Mouse (Mus musculus): ENCODE measurements around the gene Eaf1. TPM values are rescaled to one million over a fixed set of nuclear protein-coding genes. Genes with fewer than 3 reads are reported as not detected.
"Not testable (repeated sequence)": the region's sequence is repeated elsewhere in the genome, so short reads cannot be mapped to it uniquely, and the experiment has no call there.

The Eaf1 gene
- polyA plus RNA-seq (2016; fragmentation: Nextera tagmentation; extraction: Ambion mirVana): 19.3 and 25.1 TPM in 2 replicates

- H3K27ac ChIP-seq: peak within 1 kb of the TSS; percentile 96
- no peaks in the 10 kb centered on the region for H3K27me3 ChIP-seq (ENCODE audit: insufficient read depth, poor library complexity, severe bottlenecking)
- H3K36me3 ChIP-seq: peaks cover 55% of the 10 kb centered on the region
- DNase-seq (ENCODE audit: low spot score): no peak
- peak within 1 kb of the TSS; percentile 76 for H3K4me3 ChIP-seq
- H3K4me1 ChIP-seq (replicated peaks): peaks cover 27% of the 10 kb centered on the region
- H3K9me3 ChIP-seq: no peaks in the 10 kb centered on the region
- WGBS: 1% methylated on average over 37 of the region's 37 CpGs
Observed at GRCm38 (mm10) chr14:31494349-31494974, at the start of gene Eaf1. Gene Eaf1, plus strand, starts transcription at chr14:31494399.

DNA sequence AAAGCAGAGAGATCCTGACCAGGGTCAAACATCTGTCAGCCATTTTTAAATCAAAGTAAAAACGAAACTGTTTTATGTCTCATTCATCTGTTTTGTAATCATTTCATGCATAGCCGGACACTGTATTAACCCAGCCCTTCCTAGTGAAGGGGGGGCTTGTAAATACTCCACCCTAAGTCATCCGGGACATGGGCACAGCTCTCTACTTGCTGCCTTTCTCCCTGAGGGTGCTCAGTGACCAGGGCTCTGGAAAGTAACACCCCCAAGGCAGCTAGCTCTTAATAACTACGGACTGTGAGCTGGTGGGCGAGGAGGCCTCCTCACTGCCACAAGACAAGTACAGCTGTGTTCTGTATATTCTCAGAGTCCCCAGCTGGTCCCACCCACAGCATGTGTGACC, 45.2 kb upstream of the Eaf1 start:
- Histone ChIP-seq H3K9me3 (no peaks in the 10 kb centered on the region), H3K27me3 (ENCODE audit: insufficient read depth, poor library complexity, severe bottlenecking) (no peaks in the 10 kb centered on the region)
- WGBS: 75% methylated on average over 5 of the region's 5 CpGs

DNA sequence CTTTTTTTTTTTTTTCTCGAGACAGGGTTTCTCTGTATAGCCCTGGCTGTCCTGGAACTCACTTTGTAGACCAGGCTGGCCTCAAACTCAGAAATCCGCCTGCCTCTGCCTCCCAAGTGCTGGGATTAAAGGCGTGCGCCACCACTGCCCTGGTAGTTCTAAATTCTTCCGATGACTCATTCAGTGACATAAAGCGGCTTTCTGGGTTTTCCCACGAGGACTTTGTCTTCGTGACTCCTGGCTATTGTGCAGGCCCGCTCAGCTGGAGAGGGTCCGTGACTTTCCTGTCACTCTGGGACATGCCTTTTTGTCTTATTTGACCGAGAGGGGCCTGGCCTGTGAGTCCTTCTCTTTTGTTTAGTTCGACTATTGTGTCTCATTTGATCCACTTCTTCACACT, 40.3 kb upstream of the Eaf1 start:
- not testable (repeated sequence) for DNase-seq (ENCODE audit: low spot score); H3K4me3 ChIP-seq; H3K27ac ChIP-seq; H3K9me3 ChIP-seq; H3K27me3 ChIP-seq (ENCODE audit: insufficient read depth, poor library complexity, severe bottlenecking); H3K36me3 ChIP-seq; H3K4me1 ChIP-seq (replicated peaks)
- WGBS: 51% methylated on average over 12 of the region's 12 CpGs

More for the DNA sequence above, 45.2 kb upstream of the Eaf1 start:
- no peak for DNase-seq (ENCODE audit: low spot score)
- Histone ChIP-seq H3K36me3 (no peaks in the 10 kb centered on the region), H3K4me1 (replicated peaks) (no peaks in the 10 kb centered on the region), H3K4me3 (no peak overlapping the region), H3K27ac (no peak overlapping the region)

DNA sequence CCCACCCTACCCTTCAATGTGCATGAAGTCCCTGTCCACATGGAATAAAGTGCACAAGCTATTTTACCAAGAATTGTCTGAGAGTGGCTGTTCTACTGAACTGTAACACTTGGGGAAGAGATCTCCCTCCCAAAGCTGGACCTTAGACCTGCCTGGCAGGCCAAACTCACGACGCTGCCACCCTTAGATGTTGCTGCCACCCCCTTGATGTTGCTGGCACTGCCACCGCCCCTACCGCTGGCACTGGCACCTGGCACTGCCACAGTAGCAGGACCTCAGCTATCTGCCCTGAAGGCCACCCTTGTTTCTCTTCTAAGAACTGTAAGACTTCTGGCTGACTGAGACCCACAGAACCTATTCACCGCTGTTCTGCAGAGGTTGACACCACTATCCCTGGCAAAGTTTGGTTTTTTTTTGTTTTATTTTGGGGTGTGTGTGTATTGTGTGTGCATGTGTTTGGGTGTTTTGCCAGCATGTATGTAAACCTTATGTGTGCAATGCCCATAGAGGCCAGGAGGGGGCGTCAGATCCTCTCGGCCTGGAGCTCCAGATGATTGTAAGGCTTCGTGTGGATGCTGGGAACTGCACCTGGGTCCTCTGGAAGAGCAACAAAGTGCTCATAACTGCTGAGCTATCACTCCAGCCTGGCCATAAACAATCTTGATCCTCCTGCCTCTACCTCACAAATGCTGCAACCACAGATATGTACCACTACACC, 39.2 kb upstream of the Eaf1 start:
- 84% methylated on average over 8 of the region's 8 CpGs for WGBS
- no peak overlapping the region for H3K4me3 ChIP-seq
- 0 out of 2 replicates have a peak, but pooled peaks cover 6% of the 10 kb centered on the region for H3K4me1 ChIP-seq (replicated peaks)
- no peak overlapping the region for H3K27ac ChIP-seq
- no peaks in the 10 kb centered on the region for H3K9me3 ChIP-seq
- H3K36me3 ChIP-seq: no peaks in the 10 kb centered on the region
- DNase-seq (ENCODE audit: low spot score): no peak
- H3K27me3 ChIP-seq (ENCODE audit: insufficient read depth, poor library complexity, severe bottlenecking): no peaks in the 10 kb centered on the region

DNA sequence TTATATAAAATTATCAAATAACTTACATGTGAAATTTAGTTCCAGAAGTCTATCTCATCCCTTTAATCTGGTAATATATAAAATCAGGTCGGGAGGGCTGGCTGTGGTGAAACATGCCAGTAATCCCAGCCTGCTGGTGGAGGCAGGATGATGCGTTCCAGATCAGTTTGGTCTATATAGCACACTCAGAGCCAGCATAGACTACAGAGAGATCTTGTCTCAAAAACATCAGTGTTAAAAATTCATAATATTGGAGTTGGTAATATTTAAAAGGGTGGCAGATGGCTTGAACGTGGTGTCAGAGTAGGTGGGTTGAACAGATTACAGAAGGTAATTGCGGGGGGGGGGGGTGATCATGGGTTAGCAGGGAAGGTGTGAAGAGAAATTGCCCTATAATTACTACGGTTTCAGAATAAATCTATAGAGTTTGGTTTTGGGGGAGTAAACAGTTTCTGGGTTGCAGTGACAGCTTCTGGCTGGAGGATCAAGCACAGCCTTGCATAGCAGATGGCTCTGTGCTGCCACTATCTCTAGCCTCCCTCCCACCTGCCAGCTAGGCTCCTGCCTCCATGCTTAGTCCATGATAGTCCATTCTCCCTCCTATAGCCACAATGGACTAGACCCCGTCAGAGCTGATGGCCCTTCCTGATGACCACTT, 38.0 kb upstream of the Eaf1 start:
- WGBS: 89% methylated on average over 6 of the region's 6 CpGs
- Histone ChIP-seq H3K36me3 (no peaks in the 10 kb centered on the region), H3K9me3 (no peaks in the 10 kb centered on the region), H3K4me1 (replicated peaks) (0 out of 2 replicates have a peak, but pooled peaks cover 6% of the 10 kb centered on the region), H3K4me3 (no peak overlapping the region), H3K27me3 (ENCODE audit: insufficient read depth, poor library complexity, severe bottlenecking) (no peaks in the 10 kb centered on the region), H3K27ac (no peak overlapping the region)
- no peak for DNase-seq (ENCODE audit: low spot score)

GRCm38 (mm10) chr14:31458006-31458405, 36.2 kb upstream of the Eaf1 start:
- no peak overlapping the region for H3K4me3 ChIP-seq
- H3K27ac ChIP-seq: no peak overlapping the region
- H3K9me3 ChIP-seq: no peaks in the 10 kb centered on the region
- no peak for DNase-seq (ENCODE audit: low spot score)
- H3K27me3 ChIP-seq (ENCODE audit: insufficient read depth, poor library complexity, severe bottlenecking): no peaks in the 10 kb centered on the region
- H3K4me1 ChIP-seq (replicated peaks): 0 out of 2 replicates have a peak, but pooled peaks cover 6% of the 10 kb centered on the region
- H3K36me3 ChIP-seq: no peaks in the 10 kb centered on the region
- WGBS: 91% methylated on average over 12 of the region's 12 CpGs

DNA sequence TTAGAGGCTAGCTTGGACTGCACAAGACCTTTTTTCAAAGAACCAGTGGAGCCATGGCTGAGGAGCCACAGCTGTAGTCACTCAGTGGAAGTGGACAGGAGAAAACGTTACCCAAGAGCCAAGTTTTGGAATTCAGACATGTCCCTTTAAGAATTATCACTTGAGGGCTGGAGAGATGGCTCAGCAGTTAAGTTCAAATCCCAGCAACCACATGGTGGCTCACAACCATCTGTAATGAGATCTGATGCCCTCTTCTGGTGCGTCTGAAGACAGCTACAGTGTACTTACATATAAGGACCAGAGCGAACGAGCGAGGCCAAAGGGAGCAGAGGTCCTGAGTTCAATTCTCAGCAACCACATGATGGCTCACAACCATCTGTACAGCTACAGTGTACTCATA, 32.0 kb upstream of the Eaf1 start:
- not testable (repeated sequence) for H3K9me3 ChIP-seq; H3K36me3 ChIP-seq; H3K4me1 ChIP-seq (replicated peaks); DNase-seq (ENCODE audit: low spot score); H3K4me3 ChIP-seq; H3K27me3 ChIP-seq (ENCODE audit: insufficient read depth, poor library complexity, severe bottlenecking); H3K27ac ChIP-seq
- WGBS: 69% methylated on average over 5 of the region's 5 CpGs

GRCm38 (mm10) chr14:31462886-31463285, 31.3 kb upstream of the Eaf1 start:
- 76% methylated on average over 6 of the region's 6 CpGs for WGBS
- Histone ChIP-seq H3K27me3 (ENCODE audit: insufficient read depth, poor library complexity, severe bottlenecking) (no peaks in the 10 kb centered on the region), H3K27ac (no peak overlapping the region)

DNA sequence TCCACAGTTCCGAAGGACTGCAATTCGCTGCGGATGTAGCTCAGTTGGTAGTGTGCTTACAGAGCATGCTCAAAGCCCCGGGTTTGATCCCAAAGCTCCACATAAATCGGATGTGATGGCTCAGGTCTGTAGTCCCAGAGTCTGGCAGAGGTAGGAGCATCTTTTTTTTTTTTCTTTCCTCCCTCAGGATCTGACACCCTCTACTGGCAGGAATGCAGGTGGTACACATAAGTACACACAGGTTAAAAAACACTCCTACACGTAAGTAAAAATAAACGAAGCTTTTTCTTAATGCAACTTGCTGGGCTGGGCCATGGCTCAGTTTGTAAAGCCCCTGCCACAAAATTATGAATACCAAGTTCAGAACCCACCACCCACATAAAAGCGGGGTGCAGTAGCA, 30.0 kb upstream of the Eaf1 start:
- no peaks in the 10 kb centered on the region for H3K4me1 ChIP-seq (replicated peaks)
- 54% methylated on average over 8 of the region's 8 CpGs for WGBS
- H3K4me3 ChIP-seq: no peak overlapping the region
- no peaks in the 10 kb centered on the region for H3K27me3 ChIP-seq (ENCODE audit: insufficient read depth, poor library complexity, severe bottlenecking)
- no peaks in the 10 kb centered on the region for H3K36me3 ChIP-seq
- no peaks in the 10 kb centered on the region for H3K9me3 ChIP-seq
- no peak for DNase-seq (ENCODE audit: low spot score)
- H3K27ac ChIP-seq: no peak overlapping the region

More at GRCm38 (mm10) chr14:31462886-31463285, 31.3 kb upstream of the Eaf1 start:
- H3K9me3 ChIP-seq: no peaks in the 10 kb centered on the region
- H3K4me1 ChIP-seq (replicated peaks): 0 out of 2 replicates have a peak, but pooled peaks cover 3% of the 10 kb centered on the region
- DNase-seq (ENCODE audit: low spot score): no peak
- H3K36me3 ChIP-seq: no peaks in the 10 kb centered on the region
- no peak overlapping the region for H3K4me3 ChIP-seq

- no peaks in the 10 kb centered on the region for H3K27me3 ChIP-seq (ENCODE audit: insufficient read depth, poor library complexity, severe bottlenecking)
- WGBS: 62% methylated on average over 4 of the region's 4 CpGs
- no peaks in the 10 kb centered on the region for H3K9me3 ChIP-seq
- no peak overlapping the region for H3K27ac ChIP-seq
- no peaks in the 10 kb centered on the region for H3K4me1 ChIP-seq (replicated peaks)
- H3K4me3 ChIP-seq: no peak overlapping the region
- H3K36me3 ChIP-seq: no peaks in the 10 kb centered on the region
- DNase-seq (ENCODE audit: low spot score): no peak
Observed at GRCm38 (mm10) chr14:31469711-31470110, 24.5 kb upstream of the Eaf1 start.

DNA sequence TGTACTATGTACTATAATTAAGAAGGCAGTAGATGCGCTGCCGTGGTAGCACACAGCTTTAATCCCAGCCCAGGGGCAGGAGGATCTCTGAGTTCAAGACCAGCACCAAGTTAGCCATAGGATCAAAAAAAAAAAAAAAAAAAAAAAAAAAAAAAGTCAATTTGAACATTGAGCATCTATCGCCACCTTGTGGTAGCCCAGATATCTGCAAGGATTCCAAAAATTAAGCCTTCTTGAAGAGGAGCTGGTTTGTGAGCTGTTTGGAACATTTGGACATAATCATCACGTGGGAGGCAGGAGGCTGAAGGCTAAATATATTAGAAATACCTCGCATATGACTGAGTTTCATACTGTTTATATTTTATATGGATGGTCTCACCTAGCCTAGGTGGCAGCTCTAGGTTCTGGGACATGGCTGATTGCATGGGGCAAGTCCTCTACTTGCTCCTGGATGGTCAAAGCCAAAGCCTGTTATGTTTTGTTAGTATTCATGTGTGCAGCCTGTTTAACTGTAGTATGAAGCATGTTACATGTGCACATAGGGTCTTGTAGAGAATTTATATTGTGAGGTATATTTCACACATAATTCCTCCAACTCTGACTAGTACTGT, 21.6 kb upstream of the Eaf1 start:
- no peaks in the 10 kb centered on the region; the same call in 1 of the 2 replicates for H3K36me3 ChIP-seq
- no peak overlapping the region for H3K4me3 ChIP-seq
- peak; percentile 40 for DNase-seq (ENCODE audit: low spot score)
- WGBS: 6% methylated on average over 5 of the region's 5 CpGs
- no peaks in the 10 kb centered on the region for H3K4me1 ChIP-seq (replicated peaks)
- no peaks in the 10 kb centered on the region for H3K27me3 ChIP-seq (ENCODE audit: insufficient read depth, poor library complexity, severe bottlenecking)
- H3K27ac ChIP-seq: no peak overlapping the region
- no peaks in the 10 kb centered on the region for H3K9me3 ChIP-seq

GRCm38 (mm10) chr14:31473297-31473696, 20.9 kb upstream of the Eaf1 start:
- Histone ChIP-seq H3K4me1 (replicated peaks) (no peaks in the 10 kb centered on the region), H3K9me3 (no peaks in the 10 kb centered on the region), H3K4me3 (no peak overlapping the region), H3K27ac (no peak overlapping the region), H3K36me3 (peaks cover 6% of the 10 kb centered on the region), H3K27me3 (ENCODE audit: insufficient read depth, poor library complexity, severe bottlenecking) (no peaks in the 10 kb centered on the region)
- 79% methylated on average over 2 of the region's 2 CpGs for WGBS
- DNase-seq (ENCODE audit: low spot score): no peak

DNA sequence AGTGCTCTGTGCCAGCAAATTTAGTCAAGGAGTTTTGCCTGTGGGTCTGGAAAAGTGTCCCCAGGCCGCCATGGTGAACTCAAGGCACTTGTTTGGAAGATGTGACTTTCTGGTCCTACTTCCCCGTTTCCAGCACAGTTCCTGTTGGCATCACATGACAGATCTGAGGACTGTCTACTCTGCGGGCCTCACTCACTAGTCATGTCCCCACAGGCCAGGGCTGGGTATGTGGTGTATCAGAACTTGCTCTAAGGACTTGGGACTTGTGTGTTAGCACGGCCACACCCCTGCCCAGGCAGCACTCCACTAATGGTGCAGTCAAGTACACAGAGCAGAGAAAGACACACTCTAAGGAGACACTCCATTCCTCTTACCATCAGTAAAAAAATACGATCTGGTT, 11.8 kb upstream of the Eaf1 start:
- WGBS: 91% methylated on average over 5 of the region's 5 CpGs
- H3K9me3 ChIP-seq: no peaks in the 10 kb centered on the region
- peaks cover 96% of the 10 kb centered on the region for H3K36me3 ChIP-seq
- no peak overlapping the region for H3K4me3 ChIP-seq
- H3K4me1 ChIP-seq (replicated peaks): no peaks in the 10 kb centered on the region
- no peak for DNase-seq (ENCODE audit: low spot score)
- H3K27ac ChIP-seq: no peak overlapping the region
- no peaks in the 10 kb centered on the region for H3K27me3 ChIP-seq (ENCODE audit: insufficient read depth, poor library complexity, severe bottlenecking)

Measured in hindbrain, embryonic 10.5 days (tissue).